Mouse (Mus musculus): Measurements from ENCODE around the gene Ginm1.
"Not testable (repeated sequence)": the region's sequence is repeated elsewhere in the genome, so short reads cannot be mapped to it uniquely, and the experiment has no call there.

Gene Ginm1

DNA sequence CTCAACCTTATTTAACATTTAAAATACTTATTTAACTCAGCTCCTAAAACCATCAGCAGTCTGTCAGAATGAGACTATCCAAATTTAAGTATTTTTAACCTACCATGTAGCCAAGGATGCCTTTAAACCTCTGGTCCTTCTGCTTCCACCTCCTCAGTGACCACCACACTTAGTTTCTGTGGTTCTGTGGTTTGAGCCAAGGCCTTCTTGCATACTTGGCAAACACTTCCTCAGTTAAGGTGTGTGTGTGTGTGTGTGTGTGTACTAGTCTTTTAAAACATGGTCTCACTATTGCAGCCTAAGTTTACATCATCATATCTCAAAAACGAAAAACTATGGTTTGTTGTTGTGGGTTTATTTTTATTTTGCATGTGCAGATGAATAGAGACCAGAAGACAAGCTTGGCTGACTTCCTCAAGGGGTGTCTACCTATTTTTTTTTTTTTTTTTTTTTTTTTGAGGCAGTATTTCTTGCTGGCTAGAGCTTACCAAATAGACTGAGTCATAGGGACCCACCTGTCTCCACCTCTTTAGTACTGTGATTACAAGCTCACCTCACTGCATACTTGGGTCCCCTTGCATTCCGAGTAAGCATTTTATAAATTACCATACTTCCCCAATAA lies 10.0 kb upstream of the Ginm1 start:
- DNase-seq, result no peak

DNA sequence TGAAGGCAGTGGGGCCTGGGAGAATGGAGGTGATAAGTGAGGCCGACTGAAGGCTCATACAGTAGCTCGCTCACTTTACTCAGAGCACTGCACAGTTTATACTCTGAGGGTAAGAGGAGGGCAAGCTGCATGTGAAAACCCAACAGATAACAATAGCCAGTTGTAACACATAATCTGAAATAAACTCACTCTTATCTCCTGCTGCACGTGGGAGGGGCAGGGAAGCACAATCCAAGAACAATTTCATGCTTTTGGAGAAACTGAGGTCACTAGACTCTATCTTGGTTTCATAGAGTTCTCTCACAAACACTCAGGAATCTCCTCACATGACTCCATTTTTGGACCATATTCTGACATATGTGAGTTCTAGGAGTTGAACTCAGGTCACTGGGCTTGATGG lies 8.6 kb upstream of the Ginm1 start:
- DNase-seq, result no peak

DNA sequence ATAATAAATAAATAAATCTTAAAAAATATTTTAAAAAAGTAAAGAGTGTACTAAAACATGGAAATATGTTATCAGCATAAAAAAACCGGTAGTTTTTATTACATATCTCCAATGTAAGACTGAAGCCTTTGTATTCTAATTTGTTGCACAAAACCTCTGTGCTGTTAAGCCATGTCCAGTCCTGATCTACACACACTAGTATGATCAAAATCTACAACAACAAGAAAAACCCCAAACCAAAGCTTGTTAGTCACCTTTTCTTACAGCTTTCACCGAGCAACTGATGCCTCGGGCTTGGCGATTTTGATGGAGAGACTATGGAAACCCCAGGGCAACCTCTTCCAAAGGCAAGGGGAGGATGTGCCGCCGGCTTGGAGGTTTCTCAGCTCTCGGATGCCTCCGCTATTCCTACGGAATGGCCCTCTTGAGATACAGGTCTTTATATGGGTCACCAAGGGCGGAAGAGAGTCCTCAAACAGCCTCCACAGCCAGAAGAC lies 322 bp downstream of the Ginm1 start:
- DNase-seq, result no peak

DNA sequence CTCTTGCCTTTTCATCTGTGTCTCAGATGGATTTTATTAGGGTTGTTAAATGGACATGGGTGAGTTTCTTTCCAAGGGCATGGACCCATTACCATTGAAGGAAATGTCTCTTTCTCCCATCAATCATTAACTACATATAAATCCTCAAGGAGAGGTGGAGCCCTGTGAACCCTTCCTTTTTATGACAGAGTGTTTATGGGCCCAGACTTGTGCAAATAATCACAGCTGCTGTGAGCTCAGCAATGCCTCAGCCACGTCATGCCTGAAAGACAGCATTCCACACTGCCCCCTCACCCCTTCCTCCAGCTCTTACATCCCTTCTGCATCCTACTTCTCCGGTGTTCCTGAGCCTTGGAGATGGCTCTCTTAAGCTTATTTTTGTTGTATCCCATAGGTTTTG lies 5.3 kb downstream of the Ginm1 start:
- no peak for DNase-seq

DNA sequence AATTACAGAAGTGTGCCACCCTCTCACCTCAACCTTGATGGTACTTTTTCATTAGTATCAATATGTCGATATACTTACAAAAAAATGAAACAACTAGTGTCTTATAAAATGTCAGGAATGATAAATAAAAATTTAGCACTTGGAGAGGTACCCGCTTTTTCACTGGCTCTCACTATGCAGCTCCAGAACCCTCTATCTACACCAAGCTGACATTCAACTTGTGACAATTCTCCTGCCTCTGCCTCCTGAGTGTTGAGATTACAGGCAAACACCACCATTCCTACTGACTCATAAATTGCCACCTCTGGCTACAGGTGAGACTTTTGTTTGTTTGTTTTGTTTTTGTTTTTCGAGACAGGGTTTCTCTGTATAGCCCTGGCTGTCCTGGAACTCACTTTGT lies 11.4 kb downstream of the Ginm1 start:
- no peak for DNase-seq

DNA sequence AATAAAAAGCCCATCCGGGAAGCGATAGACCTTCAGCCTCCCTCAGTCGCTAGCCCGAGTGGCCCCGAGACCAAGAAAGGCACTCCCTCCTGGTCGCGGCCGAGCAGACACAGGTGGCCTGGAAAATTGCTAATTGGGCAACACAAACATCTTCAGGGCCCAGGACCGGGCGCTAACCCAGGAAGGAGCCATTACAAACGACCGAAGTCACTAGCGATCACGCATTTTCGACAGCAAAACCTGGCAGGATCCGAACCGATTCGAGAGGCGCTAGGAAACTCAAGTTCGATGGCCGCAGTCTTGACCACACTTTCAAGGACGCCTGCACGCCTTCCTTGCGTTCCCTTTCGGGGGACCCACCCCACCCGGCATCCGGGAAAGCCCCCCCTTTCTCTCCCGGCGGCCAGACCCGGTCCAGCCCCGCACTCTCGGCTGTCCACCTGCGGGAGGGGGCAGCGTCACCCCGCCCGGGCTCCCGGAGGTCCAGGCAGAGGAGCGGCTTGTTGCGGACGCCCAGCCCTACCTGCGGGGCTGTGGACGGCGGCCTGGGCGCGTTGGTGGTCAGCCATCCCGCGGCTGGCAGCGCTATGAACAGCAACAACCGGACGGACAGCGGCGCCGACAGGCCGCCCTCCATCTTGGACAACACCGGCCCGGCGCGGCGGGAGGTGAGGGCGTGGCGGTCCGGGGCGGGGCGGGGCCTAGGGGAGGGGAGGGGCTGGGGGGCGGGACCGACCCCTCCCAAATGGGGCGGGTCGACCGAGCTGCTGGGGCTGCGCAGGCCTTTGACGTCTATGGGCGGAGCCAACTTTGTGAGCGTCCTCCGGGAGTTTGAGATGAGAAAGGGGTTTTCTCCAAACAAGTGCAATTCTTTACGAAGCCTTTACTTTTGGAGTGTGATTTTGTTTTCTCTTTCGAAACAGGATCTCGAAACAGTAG lies 12.1 kb downstream of the Ginm1 start:
- DNase-seq, result peak; percentile 85 to 88

DNA sequence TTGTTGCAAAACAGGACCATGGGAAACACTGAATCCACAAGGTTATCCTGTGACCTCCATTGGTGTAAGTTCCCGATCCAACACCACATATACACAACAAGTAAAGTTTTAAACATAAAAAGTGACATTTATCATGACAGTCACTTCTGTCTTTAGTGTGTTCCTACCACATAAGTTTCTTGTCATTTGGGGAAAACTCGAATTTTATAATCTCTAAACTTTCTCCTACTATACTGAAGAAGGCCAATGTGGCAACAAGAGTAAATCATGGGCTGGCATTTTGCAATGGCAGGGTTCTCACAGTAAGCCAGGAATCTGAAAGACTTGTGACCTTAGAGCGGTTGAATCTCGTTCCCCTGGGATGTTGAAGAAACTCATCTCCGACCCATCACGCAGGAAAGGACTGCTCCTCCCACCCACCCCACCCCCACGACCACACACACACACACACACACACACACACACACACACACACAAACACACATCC lies 12.8 kb downstream of the Ginm1 start:
- peak in 1 of 2 experiments; percentile 8 for DNase-seq

DNA sequence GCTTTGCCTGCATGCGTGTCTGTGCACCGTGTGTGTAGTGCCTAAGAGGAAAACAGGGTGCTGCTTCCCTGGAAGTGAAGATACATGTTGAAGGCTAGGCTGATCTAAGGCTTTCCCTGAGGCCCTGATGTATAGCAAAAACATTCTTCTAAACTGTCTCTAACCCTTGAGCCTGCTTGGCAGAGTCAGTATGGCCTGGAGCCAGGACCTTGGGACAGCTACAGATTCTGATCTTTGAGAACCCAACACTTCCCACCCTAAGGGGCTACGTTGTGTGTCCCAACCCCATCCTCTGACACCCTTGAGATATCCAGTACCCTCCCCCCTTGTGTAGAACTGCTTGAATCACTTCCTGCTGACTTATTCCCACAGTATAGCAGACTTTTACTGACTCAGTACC lies 14.3 kb downstream of the Ginm1 start:
- DNase-seq, result peak in 1 of 2 experiments; percentile 9

DNA sequence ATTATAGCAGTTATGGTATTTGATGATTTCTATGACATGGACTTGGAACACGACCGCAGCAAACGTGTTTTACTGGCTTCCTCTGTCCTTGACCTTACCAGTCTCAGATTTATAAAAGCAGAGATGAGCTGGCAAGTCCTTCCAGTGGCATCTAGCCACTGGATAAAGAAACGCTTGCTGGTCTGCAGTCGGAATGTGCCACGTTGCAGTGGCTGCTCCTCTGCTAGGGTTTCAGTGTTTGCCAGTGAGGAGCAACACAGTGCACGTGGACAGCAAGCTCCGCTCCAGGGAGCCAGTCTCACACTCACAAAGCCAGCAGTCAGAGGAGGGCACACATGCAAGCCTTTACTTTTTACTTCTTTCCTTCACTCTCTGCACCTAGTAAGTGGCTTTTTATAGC lies 17.2 kb downstream of the Ginm1 start:
- DNase-seq, result no peak

DNA sequence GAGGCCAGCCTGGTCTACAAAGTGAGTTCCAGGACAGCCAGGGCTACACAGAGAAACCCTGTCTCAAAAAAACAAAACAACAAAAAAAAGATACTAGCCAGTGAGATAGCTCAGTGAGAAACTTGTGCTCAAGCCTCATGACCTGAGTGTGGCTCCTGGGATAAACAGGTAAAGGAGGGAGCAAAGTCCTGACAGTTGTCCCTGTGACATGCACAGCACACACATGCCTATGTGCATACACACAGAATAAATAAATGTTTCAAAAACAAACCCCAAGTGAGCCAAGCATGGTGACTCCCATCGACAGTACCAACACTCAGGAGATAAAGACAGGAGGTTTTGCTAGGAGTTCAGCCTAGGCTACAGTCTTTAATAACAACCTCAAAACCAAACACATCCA lies 19.9 kb downstream of the Ginm1 start:
- DNase-seq, result no peak

DNA sequence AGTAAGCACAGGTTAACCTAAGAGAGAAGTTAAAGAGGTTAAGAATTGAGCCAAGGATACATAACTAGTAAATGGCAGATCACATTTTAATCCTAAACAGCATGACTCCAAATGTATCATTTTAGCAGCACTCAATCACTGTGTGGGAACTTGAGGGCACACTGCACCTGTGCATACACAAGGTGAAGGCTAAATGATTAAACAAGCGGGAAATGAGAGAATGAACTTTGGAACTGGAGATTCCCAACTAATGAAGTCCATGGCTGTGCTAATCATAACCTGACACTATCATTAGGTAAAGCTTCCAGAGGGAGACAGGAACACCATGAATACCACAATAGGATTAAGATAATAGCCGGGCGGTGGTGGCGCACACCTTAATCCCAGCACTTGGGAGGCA lies 20.3 kb downstream of the Ginm1 start:
- peak in 1 of 2 experiments; percentile 8 for DNase-seq

DNA sequence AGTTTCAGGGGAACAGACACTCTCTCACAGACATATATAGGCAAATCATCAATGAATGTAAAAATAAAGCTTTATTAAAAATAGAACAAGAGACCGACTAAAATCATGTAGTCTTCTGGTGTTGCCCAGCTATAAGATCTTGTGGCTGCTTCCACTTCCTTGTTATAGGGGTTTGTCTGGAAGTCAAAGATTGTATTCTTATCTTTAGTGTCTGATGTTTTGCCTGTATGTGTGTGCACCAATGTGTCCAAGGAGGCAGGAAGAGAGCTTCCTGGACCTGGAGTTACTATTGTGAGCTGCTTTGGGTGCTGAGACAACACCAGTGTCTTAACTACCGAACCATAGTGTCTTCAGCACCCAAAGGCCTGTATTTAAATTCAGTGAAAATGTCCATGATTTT lies 35.1 kb downstream of the Ginm1 start:
- DNase-seq, result no peak

DNA sequence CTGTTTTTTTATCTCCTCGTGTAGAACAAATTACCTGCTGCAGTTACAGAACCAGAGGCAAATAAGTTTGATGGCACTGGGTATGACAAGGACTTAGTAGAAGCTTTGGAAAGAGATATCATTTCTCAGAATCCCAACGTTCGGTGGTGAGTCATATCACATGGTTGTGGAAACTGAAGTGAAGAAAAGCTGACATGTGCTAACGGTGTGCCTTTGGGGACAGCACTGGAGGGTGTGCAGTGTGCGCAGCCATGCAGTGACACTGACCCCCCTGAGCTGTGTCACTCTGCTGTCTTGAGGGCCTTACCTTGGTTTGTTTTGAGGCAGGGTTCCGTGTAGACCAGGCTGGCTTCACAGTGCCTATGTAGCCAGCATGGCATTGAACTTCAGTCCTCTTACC lies 43.9 kb downstream of the Ginm1 start:
- DNase-seq, result no peak

DNA sequence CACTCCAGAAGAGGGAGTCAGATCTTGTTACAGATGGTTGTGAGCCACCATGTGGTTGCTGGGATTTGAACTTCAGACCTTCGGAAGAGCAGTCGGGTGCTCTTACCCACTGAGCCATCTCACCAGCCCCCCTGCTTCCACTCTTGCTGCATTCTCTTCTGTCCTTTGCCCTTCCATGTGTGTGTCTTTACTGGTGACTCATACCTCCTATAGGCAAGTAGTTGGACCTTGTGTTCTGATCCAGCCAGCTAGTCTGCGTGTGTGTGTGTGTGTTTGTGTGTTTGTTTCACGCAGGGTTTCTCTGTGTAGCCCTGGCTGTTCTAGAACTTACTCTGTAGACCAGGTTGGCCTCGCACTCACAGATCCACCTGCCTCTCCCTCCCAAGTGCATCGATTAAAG lies 47.1 kb downstream of the Ginm1 start:
- DNase-seq, result not testable (repeated sequence)

DNA sequence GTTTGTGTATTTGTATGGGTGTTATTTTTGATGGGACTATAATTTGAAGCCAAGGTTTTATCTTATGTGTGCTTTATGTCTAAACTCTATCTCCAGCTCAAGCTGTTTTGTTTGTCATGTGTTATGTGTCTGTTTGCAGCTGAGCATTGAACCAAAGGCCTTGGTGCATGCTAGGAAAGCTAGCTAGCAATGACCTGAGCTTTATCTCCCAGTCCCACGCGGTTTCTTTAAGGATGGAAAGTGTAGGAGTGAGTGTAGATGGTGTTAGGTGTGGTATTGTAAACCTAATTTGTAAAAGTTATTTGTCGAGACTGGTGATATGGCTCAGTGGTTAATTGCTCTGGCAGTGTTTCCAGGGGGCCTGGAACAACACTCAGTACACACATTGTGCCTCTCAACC lies 54.7 kb downstream of the Ginm1 start:
- DNase-seq, result no peak

DNA sequence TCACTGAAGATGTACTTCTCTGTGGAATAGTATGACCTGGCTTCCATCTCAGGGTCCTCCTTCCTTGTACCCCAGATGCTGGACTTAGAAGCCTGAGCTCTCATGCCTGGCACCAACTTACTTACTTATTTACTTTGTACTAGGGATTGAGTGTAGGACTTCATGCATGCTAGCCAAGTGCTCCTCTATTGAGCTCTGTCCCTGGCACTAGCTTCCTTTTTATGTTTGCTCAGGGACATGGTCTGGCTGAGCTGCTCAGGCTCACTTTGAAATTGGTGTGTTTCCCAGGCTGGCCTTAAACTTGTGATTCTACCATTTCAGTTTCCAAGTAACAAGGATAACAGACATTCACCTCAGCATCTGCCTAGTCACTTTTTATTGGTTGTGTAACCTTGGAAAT lies 55.5 kb downstream of the Ginm1 start:
- DNase-seq, result no peak

DNA sequence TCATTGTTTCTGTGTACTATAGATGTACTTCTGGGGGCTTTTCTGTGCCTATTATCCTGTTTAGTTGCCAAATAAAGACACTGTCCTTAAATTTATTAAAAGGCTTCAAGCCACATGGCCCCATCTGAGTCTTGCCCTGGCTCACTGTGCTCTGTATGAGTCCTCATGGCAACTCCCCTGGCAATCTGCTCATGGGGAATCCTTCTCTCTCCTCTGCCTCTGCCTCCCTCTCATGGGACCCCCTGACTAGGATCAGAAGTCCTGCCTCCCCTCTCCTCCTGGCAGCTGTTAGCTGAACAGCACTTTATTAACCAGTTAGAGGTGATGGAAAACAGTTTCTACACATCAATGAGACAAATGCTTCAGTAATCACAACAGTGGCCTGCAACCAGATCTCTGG lies 61.0 kb downstream of the Ginm1 start:
- no peak for DNase-seq

DNA sequence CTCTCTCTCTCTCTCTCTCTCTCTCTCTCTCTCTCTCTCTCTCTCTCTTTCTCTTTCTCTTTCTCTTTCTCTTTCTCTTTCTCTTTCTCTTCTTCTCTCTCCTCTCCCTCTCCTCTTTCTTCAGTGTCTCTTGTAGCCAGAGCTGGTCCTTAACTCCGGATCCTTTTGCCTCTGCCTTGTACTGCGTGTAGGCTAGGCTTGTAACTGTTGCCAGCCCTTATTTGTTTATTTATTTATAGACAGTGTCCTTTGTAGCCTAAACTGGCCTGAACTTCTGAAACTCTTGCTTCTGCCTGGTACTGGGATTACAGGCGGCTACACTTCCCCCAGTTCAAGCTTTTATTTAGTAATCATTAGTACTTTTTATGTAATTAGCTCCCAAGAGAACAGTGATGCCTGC lies 65.6 kb downstream of the Ginm1 start:
- no peak for DNase-seq

DNA sequence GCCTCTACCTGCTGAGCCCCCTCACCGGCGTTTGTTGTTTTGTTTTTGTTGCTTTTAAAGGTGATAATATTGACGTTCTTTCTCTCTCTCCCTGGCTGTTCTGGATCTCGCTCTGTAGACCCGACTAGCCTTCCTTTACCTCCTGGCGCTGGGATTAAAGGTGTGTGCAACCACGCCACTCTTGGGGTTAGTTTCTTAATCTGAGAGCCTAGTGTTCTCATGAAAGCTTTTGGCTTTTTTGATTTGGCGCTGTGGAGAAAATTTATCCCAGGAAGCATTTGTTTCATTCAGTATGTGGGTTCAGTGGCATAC lies 66.2 kb downstream of the Ginm1 start:
- DNase-seq, result no peak

DNA sequence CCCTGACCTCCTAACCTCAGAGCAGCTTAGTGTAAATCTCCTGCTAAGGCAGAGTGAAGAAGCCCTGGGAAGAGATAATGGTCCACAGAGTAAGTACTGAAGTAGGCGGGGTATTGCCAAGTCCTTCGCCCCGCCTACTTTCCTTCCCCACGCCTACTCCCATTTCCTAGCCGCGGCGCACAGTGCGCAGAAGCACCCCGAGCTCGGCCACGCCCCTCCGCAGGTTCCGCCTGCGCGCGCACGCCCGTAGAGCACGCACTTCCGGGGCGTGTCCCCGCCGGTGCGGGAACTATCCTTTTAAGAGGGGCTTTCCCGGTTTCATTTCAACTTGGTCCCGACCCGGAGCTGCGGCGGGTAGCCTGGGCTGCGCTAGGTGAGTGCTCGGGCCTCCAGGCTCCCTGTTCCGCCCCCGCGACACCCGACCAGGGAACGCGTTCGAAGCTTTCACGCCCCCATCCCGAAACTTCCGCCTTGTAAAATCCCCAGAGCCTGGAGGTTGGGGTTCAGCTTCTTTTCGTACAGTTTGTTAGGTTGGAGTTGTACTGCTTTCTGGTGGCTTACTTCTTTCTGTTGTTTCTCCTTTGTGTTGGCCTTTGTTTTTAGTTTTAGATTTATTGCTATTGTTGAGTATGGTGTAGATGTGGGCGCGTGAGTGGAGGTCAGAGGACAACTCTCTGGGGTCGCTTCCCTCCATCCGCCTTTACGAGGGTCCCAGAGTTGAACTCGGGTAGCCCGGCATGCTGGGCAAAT lies 66.7 kb downstream of the Ginm1 start, which contains the start of gene Katna1:
TSS of gene Katna1 (plus strand) at position 250 of the 750 bp plus-strand sequence.
- peak; percentile 93 to 95 for DNase-seq

Measured in kidney, adult 8-10 months (tissue).